Mouse (Mus musculus) liver, embryonic 14.5 days (tissue): ENCODE data around the gene Rnf111. TPM values are rescaled to one million over a fixed set of nuclear protein-coding genes. Genes with fewer than 3 reads are reported as not detected.

Source experiments
- ATAC-seq: fragments of 200-750 bp; cut with Nextera tagmentation; 2 replicates; pipeline ENCODE4 v1.8.0; 2017; ENCODE audit warnings: moderate number of reproducible peaks, mild to moderate bottlenecking, moderate library complexity; ENCODE audit not compliant: insufficient read depth
- DNase-seq, 3 experiments: peaks; one replicate each; pipeline ENCODE4 v3.0.0-alpha.2; 2012 to 2013; ENCODE audit warnings: low read depth in 3 of 3, low spot score in 3 of 3
- H3K27ac ChIP-seq: fragments of 300-500 bp; sonication (generic); 2 replicates; pipeline ENCODE4 v1.5.1; 2014; ENCODE audit warnings: moderate library complexity, mild to moderate bottlenecking, control low read depth, inconsistent platforms
- H3K27me3 ChIP-seq: fragments of 300-500 bp; sonication (generic); 2 replicates; pipeline ENCODE4 v1.6.1; 2014; ENCODE audit warnings: mild to moderate bottlenecking, low read length, moderate library complexity; ENCODE audit not compliant: control insufficient read depth, insufficient read depth
- H3K36me3 ChIP-seq: fragments of 300-500 bp; sonication (generic); replicated peaks from 2 replicates; pipeline ENCODE4 v1.6.1; 2014; ENCODE audit warnings: low read depth; ENCODE audit not compliant: control insufficient read depth, insufficient read depth
- H3K4me1 ChIP-seq, 2 experiments: fragments of 200-500 bp in 1 of 2; fragments of 300-500 bp in 1 of 2; sonication (generic) in 1 of 2; replicated peaks; 2 replicates each; pipeline ENCODE4 v1.6.1; 2012 to 2014; ENCODE audit warnings: antibody characterized with exemption in 1 of 2, inconsistent platforms in 1 of 2, low read length in 1 of 2; ENCODE audit not compliant: control insufficient read depth in 2 of 2, insufficient read depth in 2 of 2
- H3K4me2 ChIP-seq: fragments of 300-500 bp; sonication (generic); 2 replicates; pipeline ENCODE4 v1.6.1; 2014; ENCODE audit warnings: low read depth, mild to moderate bottlenecking, control low read depth, moderate library complexity
- H3K4me3 ChIP-seq, 2 experiments: fragments of 200-500 bp in 1 of 2; fragments of 300-500 bp in 1 of 2; sonication (generic) in 1 of 2; 2 replicates each; pipeline ENCODE4 v1.5.1; 2012 to 2014; ENCODE audit warnings: low read depth in 2 of 2, low read length in 2 of 2, mild to moderate bottlenecking in 2 of 2, control low read depth in 1 of 2, inconsistent platforms in 1 of 2, moderate library complexity in 1 of 2; ENCODE audit not compliant: insufficient read depth in 1 of 2
- H3K9ac ChIP-seq: fragments of 300-500 bp; sonication (generic); replicated peaks from 2 replicates; pipeline ENCODE4 v1.6.1; 2014; ENCODE audit warnings: mild to moderate bottlenecking, control low read depth, moderate library complexity
- H3K9me3 ChIP-seq: fragments of 300-500 bp; sonication (generic); 2 replicates; pipeline ENCODE4 v1.6.1; 2016; ENCODE audit warnings: low read length, mixed read lengths; ENCODE audit not compliant: control insufficient read depth
- CTCF ChIP-seq: IDR thresholded peaks from 2 replicates; pipeline ENCODE4 v1.5.1; 2016; ENCODE audit warnings: antibody characterized with exemption, low read depth, control low read depth
- EP300 ChIP-seq: IDR thresholded peaks from 2 replicates; pipeline ENCODE4 v1.6.1; 2016; ENCODE audit warnings: antibody characterized with exemption, low read depth
- WGBS: fragments of 180-500 bp; shearing (Covaris S2); extraction: QIAGEN DNeasy Blood & Tissue Kit; methylation state at CpG from one replicate; pipeline ENCODE4 v1.1.7; 2014; ENCODE audit not compliant: insufficient replicate concordance; 5-methylcytosine and 5-hydroxymethylcytosine counted together
- polyA plus RNA-seq, 2 experiments: library from polyadenylated mRNA; depleted of rRNA in 1 of 2; stranded (reverse) in 1 of 2; unstranded in 1 of 2; fragments of >200 nt; fragmentation: Nextera tagmentation in 1 of 2; extraction: Ambion mirVana in 1 of 2; gene quantifications; 2 replicates each; pipeline versions ENCODE4 v1.2.1 to v1.2.3; 2012 to 2014

Rnf111 gene
- polyA plus RNA-seq, 2 experiments, result 6.1 to 8.3 TPM

DNA sequence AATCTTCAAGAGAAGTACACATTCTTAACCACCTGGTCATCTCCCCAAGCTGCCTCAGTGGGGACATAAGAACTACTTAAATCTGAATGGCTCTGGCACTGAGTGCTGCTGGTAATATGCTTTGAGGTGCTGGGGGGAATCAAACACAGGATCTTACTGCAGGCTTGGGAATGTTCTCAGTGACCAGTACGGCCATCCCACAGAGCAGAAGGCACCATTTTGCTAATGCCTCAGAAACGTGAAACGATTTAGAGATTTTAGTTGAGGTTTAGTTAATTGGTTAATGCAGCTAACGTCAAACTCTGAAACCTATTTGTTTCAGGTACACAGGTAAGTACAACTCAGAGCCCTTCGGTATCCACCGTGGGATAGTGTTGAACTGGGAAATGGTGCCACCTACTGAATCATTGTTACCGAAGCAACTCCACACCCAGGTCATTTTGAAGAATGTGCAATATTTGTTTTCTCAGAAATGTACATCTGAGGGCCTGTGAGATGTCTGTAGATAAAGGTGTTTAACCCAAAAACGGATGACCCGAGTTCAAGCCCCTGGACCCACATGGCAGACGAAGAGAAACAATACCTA is 7.6 kb upstream of the Rnf111 start:
- no peak overlapping the region for H3K4me2 ChIP-seq
- no peak overlapping the region for H3K4me3 ChIP-seq
- peaks cover 0 to 8% of the 10 kb centered on the region in 2 experiments; a peak in 2 of 4 replicates for H3K4me1 ChIP-seq
- H3K9me3 ChIP-seq, result no peaks in the 10 kb centered on the region
- H3K9ac ChIP-seq, result no peak overlapping the region
- no peaks in the 10 kb centered on the region; the same call in 1 of the 2 replicates for H3K27me3 ChIP-seq
- 49% methylated on average over 10 of the region's 10 CpGs for WGBS
- ATAC-seq (no peak), DNase-seq (no peak)
- H3K27ac ChIP-seq, result no peak overlapping the region
- TF ChIP-seq CTCF (peak; percentile 26; the same call in 1 of the 2 replicates), EP300 (no peak)
- no peaks in the 10 kb centered on the region for H3K36me3 ChIP-seq

- Histone ChIP-seq H3K27ac (no peak overlapping the region), H3K9me3 (no peaks in the 10 kb centered on the region)
Measured at GRCm38 (mm10) chr9:70509906-70510525, 6.5 kb upstream of the Rnf111 start.

GRCm38 (mm10) chr9:70506787-70507186 is 3.3 kb upstream of the Rnf111 start:
- H3K27me3 ChIP-seq, result no peaks in the 10 kb centered on the region; the same call in 1 of the 2 replicates
- TF ChIP-seq EP300 (no peak), CTCF (no peak)
- H3K9ac ChIP-seq, result no peak overlapping the region
- no peak overlapping the region for H3K4me2 ChIP-seq
- H3K36me3 ChIP-seq, result no peaks in the 10 kb centered on the region
- no peak overlapping the region for H3K27ac ChIP-seq
- H3K9me3 ChIP-seq, result no peaks in the 10 kb centered on the region
- no peak for DNase-seq
- peaks cover 3 to 15% of the 10 kb centered on the region in 2 experiments; a peak in 3 of 4 replicates for H3K4me1 ChIP-seq
- 64% methylated on average over 8 of the region's 8 CpGs for WGBS
- ATAC-seq, result no peak
- no peak overlapping the region for H3K4me3 ChIP-seq

More at GRCm38 (mm10) chr9:70509906-70510525, 6.5 kb upstream of the Rnf111 start:
- no peaks in the 10 kb centered on the region for H3K36me3 ChIP-seq
- TF ChIP-seq EP300 (no peak), CTCF (no peak)
- H3K4me1 ChIP-seq, result peaks cover 0 to 8% of the 10 kb centered on the region in 2 experiments; a peak in 2 of 4 replicates
- DNase-seq (no peak), ATAC-seq (no peak)
- no peak overlapping the region for H3K4me3 ChIP-seq
- H3K27me3 ChIP-seq, result no peaks in the 10 kb centered on the region; the same call in 1 of the 2 replicates
- 43% methylated on average over 4 of the region's 4 CpGs for WGBS
- no peak overlapping the region for H3K4me2 ChIP-seq
- H3K9ac ChIP-seq, result no peak overlapping the region

DNA sequence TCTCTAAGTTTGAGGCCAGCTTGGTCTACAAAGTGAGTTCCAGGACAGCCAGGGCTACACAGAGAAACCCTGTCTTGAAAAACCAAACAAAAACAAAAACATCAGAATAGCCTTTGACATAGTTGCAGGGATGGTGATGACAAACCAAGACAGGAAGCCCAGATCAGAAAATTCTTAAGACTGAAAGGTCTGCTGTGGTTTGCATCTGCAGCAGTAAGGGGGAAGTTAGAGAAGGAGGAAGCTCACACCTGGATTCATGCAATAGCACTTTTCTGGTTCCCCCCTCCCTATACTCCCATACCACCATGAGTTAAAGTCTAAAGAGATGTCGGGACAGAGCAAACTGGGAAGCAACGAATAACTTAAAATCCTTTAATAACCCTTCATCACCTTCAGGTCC is 2.7 kb upstream of the Rnf111 start:
- Histone ChIP-seq H3K9ac (no peak overlapping the region), H3K4me3 (no peak overlapping the region), H3K36me3 (no peaks in the 10 kb centered on the region), H3K4me1 (peaks cover 3 to 15% of the 10 kb centered on the region in 2 experiments; a peak in 3 of 4 replicates), H3K9me3 (no peaks in the 10 kb centered on the region), H3K27me3 (no peaks in the 10 kb centered on the region; the same call in 1 of the 2 replicates), H3K27ac (no peak overlapping the region), H3K4me2 (no peak overlapping the region)
- TF ChIP-seq EP300, result no peak
- TF ChIP-seq CTCF, result no peak
- ATAC-seq, result no peak
- WGBS, result 34% methylated on average over 2 of the region's 2 CpGs
- no peak for DNase-seq

DNA sequence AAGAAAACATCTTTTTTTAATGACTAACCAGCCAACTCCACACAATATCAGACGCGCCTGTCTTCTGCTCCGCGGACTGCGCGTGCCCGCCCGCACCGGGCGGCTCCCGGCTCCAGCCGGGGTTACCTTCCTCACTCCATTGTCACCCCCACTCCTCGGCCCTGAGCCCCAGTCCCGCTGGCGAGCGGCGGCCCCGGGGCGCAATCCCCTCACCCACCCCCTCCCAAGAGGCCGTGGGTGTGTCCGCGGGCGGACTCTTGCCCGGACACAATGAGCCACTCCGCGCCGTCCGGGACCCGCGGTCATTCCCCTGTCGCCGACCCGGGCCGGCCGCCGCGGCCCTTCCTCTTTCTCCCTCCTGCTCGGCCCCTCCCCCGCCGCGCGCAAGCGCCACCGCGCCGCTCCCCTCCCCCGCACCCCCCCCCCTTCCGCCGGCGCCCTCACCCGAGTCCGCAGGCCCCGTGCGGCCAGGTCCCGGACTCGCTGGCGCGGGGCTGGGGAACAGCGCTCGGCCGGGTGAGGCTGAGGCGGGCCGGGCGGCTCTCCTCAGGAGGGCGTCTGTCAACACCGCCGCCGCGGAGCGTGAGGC is 416 bp downstream of the Rnf111 start:
- under 1% methylated on average over 43 of the region's 70 CpGs for WGBS
- Histone ChIP-seq H3K27ac (peak overlapping the region; percentile 87), H3K4me2 (peak overlapping the region; percentile 80), H3K9ac (peak overlapping the region; percentile 97), H3K36me3 (no peaks in the 10 kb centered on the region), H3K27me3 (no peaks in the 10 kb centered on the region; the same call in 1 of the 2 replicates), H3K4me1 (peaks cover 3 to 6% of the 10 kb centered on the region in 2 experiments; a peak in 3 of 4 replicates), H3K4me3 (peak overlapping the region; percentile 86 to 99), H3K9me3 (no peaks in the 10 kb centered on the region)
- ATAC-seq (peak; percentile 82), DNase-seq (peak in 1 of 3 experiments; percentile 25)
- TF ChIP-seq CTCF (no peak), EP300 (no peak)
